Mouse (Mus musculus): ENCODE data around the gene Nhs. TPM values are rescaled to one million over a fixed set of nuclear protein-coding genes. Genes with fewer than 3 reads are reported as not detected.
"Not testable (repeated sequence)": the region's sequence is repeated elsewhere in the genome, so short reads cannot be mapped to it uniquely, and the experiment has no call there.

The Nhs gene
- total and polyA plus RNA-seq, 2 experiments from 2014 or later, result 0.26 to 0.34 TPM

DNA sequence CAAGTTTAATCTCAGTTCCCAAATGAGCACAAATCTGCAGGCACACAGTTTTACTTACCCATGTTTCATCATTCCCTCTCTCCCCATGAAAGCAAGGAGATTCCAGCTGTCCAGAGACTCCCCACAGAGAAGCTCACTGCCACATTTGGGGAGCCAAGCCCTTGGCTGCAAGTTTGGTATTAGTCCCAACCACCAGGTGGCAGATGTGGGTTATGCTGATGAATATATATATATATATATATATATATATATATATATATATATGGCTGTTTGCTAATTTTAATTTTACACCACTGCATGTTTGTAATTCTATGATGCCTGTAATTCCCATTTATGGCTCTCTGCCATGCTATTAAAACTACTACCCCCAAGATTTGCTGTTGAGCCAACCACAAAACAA is 286.0 kb downstream of the Nhs start:
- no peaks in the 10 kb centered on the region for H3K27me3 ChIP-seq (ENCODE audit: control insufficient read depth, insufficient read depth, low read length)

DNA sequence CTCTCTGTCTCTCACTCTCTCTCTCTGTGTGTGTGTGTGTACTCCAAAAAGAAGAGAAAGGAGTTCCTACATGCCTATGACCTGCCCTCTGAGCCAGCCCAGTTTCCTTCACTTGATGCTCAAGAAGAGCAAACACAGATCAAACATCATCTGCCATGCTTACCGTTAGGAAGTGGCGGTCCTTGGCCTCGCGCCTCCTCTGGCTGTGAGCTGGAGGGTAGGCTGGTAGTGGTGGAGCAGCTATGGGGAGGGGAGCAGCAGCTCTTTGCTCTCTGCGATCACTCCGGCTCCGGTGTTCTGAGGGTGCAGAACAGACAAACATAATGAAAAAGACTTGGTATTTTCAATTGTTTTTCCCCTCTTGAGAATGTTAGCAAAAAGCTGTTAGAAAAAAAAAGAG is 288.2 kb downstream of the Nhs start:
- whole genome bisulfite sequencing, result 77% methylated on average over 7 of the region's 7 CpGs
- Histone ChIP-seq H3K4me1 (ENCODE audit: control insufficient read depth, insufficient read depth) (no peaks in the 10 kb centered on the region), H3K4me3 (ENCODE audit: low read depth, low read length) (no peak overlapping the region), H3K4me2 (ENCODE audit: low read depth, low read length) (no peak overlapping the region), H3K9me3 (replicated peaks; ENCODE audit: control insufficient read depth, low read length) (no peaks in the 10 kb centered on the region), H3K27ac (ENCODE audit: low read depth) (no peak overlapping the region), H3K9ac (replicated peaks; ENCODE audit: low read depth, low read length) (no peak overlapping the region), H3K27me3 (ENCODE audit: control insufficient read depth, insufficient read depth, low read length) (no peaks in the 10 kb centered on the region), H3K36me3 (replicated peaks; ENCODE audit: control insufficient read depth, insufficient read depth, low read length) (no peaks in the 10 kb centered on the region)
- DNase-seq (ENCODE audit: low spot score), result no peak
- no peak for ATAC-seq (ENCODE audit: insufficient read depth, low read depth)
- TF ChIP-seq CTCF (IDR thresholded peaks at IDR 0.05; ENCODE audit: low read depth) (no peak), EP300 (IDR thresholded peaks at IDR 0.05; ENCODE audit: low read depth) (no peak)

More for the DNA sequence above, 286.0 kb downstream of the Nhs start:
- Histone ChIP-seq H3K4me3 (ENCODE audit: low read depth, low read length) (no peak overlapping the region), H3K4me1 (ENCODE audit: control insufficient read depth, insufficient read depth) (no peaks in the 10 kb centered on the region), H3K9ac (replicated peaks; ENCODE audit: low read depth, low read length) (no peak overlapping the region), H3K27ac (ENCODE audit: low read depth) (no peak overlapping the region), H3K36me3 (replicated peaks; ENCODE audit: control insufficient read depth, insufficient read depth, low read length) (no peaks in the 10 kb centered on the region), H3K9me3 (replicated peaks; ENCODE audit: control insufficient read depth, low read length) (no peaks in the 10 kb centered on the region), H3K4me2 (ENCODE audit: low read depth, low read length) (no peak overlapping the region)
- no peak for DNase-seq (ENCODE audit: low spot score)
- TF ChIP-seq EP300 (IDR thresholded peaks at IDR 0.05; ENCODE audit: low read depth), result no peak
- TF ChIP-seq CTCF (IDR thresholded peaks at IDR 0.05; ENCODE audit: low read depth), result peak; percentile 23; the same call in 1 of the 2 replicates
- ATAC-seq (ENCODE audit: insufficient read depth, low read depth), result no peak

DNA sequence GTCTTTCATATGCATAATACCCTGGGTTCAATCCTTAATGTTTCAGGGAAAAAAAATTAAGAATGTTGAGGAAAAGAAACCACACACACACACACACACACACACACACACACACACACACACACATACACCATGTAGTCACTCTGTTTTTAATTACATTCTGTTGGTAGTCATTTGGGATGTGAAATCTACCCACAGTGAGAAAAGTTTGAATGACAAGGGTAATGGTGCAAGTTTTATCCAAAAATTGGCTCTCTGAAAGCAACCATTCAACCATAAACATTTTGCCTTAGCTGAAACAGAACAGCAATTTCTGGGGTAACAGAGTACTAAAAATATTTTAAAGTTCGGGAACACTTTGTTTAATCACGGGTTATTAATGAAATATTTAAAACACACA is 303.9 kb downstream of the Nhs start:
- no peaks in the 10 kb centered on the region for H3K9me3 ChIP-seq (replicated peaks; ENCODE audit: control insufficient read depth, low read length)
- no peaks in the 10 kb centered on the region for H3K36me3 ChIP-seq (replicated peaks; ENCODE audit: control insufficient read depth, insufficient read depth, low read length)
- no peak for TF ChIP-seq EP300 (IDR thresholded peaks at IDR 0.05; ENCODE audit: low read depth)
- no peak for TF ChIP-seq CTCF (IDR thresholded peaks at IDR 0.05; ENCODE audit: low read depth)
- H3K9ac ChIP-seq (replicated peaks; ENCODE audit: low read depth, low read length), result no peak overlapping the region
- ATAC-seq (ENCODE audit: insufficient read depth, low read depth) (no peak), DNase-seq (ENCODE audit: low spot score) (no peak)
- H3K27ac ChIP-seq (ENCODE audit: low read depth), result no peak overlapping the region
- H3K4me2 ChIP-seq (ENCODE audit: low read depth, low read length), result no peak overlapping the region
- H3K4me1 ChIP-seq (ENCODE audit: control insufficient read depth, insufficient read depth), result no peaks in the 10 kb centered on the region
- WGBS, result 71% methylated on average over 2 of the region's 2 CpGs
- no peaks in the 10 kb centered on the region for H3K27me3 ChIP-seq (ENCODE audit: control insufficient read depth, insufficient read depth, low read length)
- H3K4me3 ChIP-seq (ENCODE audit: low read depth, low read length), result no peak overlapping the region

DNA sequence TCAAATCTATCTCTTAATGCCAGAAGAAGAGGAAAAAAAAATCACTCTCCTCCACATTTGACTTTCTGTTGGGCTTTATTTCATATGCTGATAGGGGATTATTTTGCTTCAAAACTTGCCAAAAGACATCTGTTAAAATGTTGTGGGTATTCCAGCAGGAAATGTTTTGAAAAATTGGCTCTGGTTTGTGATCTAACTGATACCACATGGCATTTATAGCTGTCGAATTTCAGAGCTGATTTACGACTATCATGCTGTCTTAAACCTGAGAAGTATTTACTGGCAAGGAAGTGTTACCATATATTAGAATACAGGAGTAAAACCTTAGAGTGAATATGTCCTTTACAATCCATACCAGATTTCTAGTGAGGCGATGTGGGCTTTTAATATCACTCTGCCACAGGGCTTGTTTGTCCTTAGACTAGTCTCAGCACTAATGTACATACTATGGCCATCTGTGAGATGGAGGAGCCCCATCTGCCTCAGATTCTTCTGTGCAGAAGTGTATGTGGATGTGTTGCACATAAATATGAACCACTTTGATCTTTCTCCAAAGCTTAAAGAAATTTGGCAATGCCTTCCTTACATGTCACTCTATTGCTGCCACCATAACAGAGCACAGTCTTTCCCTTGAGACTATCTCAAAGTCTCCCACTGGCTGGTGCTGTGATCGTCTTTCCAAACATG is 305.8 kb downstream of the Nhs start:
- TF ChIP-seq CTCF (IDR thresholded peaks at IDR 0.05; ENCODE audit: low read depth) (no peak), EP300 (IDR thresholded peaks at IDR 0.05; ENCODE audit: low read depth) (no peak)
- Histone ChIP-seq H3K4me1 (ENCODE audit: control insufficient read depth, insufficient read depth) (no peaks in the 10 kb centered on the region), H3K4me3 (ENCODE audit: low read depth, low read length) (no peak overlapping the region), H3K36me3 (replicated peaks; ENCODE audit: control insufficient read depth, insufficient read depth, low read length) (no peaks in the 10 kb centered on the region), H3K9ac (replicated peaks; ENCODE audit: low read depth, low read length) (no peak overlapping the region), H3K27ac (ENCODE audit: low read depth) (no peak overlapping the region), H3K9me3 (replicated peaks; ENCODE audit: control insufficient read depth, low read length) (no peaks in the 10 kb centered on the region), H3K27me3 (ENCODE audit: control insufficient read depth, insufficient read depth, low read length) (no peaks in the 10 kb centered on the region), H3K4me2 (ENCODE audit: low read depth, low read length) (no peak overlapping the region)
- WGBS, result 61% methylated on average over 4 of the region's 4 CpGs
- DNase-seq (ENCODE audit: low spot score), result no peak
- no peak for ATAC-seq (ENCODE audit: insufficient read depth, low read depth)

DNA sequence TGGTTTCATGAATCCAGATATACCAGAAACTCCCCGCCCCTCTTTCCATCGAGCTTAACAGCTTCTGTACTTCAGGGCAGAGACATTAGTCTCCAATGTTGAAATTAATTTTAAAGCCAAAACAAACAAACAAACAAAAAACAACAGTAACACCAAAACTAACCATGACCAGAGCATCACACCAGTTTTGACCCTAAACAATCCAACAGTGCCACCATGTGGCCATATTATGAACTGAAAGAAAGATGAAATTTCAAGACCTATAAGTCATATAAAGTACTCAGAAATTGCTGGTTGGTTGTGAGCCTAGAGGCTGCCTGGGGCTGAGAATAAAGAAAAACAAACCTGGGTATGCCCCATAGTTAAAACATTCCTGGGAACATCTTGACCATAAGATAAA is 333.3 kb downstream of the Nhs start:
- H3K9ac ChIP-seq (replicated peaks; ENCODE audit: low read depth, low read length); H3K27ac ChIP-seq (ENCODE audit: low read depth); ATAC-seq (ENCODE audit: insufficient read depth, low read depth); H3K36me3 ChIP-seq (replicated peaks; ENCODE audit: control insufficient read depth, insufficient read depth, low read length); H3K4me1 ChIP-seq (ENCODE audit: control insufficient read depth, insufficient read depth); H3K9me3 ChIP-seq (replicated peaks; ENCODE audit: control insufficient read depth, low read length); H3K4me3 ChIP-seq (ENCODE audit: low read depth, low read length); H3K4me2 ChIP-seq (ENCODE audit: low read depth, low read length); H3K27me3 ChIP-seq (ENCODE audit: control insufficient read depth, insufficient read depth, low read length): not testable (repeated sequence)
- peak; percentile 57 for TF ChIP-seq CTCF (IDR thresholded peaks at IDR 0.05; ENCODE audit: low read depth)
- DNase-seq (ENCODE audit: low spot score), result peak; percentile 6
- 28% methylated on average over 2 of the region's 2 CpGs for WGBS

DNA sequence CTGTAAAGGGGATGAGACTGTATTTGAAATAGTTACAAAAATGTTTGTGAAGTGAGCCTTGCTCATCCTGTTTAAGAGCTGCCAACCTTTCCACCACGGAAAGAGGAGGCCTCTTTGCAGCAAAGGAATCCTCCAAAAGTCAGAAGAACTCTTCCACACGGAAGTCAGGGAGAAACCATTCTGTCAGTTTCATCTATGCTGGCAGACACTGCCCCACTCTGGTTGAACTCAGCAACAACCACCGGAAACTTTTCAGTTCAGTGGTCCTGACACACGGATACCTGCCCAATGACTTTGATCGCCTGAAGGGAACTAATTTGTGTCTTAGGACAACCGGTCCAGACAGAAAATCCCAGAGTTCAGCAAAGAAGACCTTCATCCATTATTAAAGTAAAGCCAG is 369.3 kb downstream of the Nhs start:
- H3K4me2 ChIP-seq (ENCODE audit: low read depth, low read length), result no peak overlapping the region
- DNase-seq (ENCODE audit: low spot score) (no peak), ATAC-seq (ENCODE audit: insufficient read depth, low read depth) (no peak)
- H3K4me3 ChIP-seq (ENCODE audit: low read depth, low read length), result no peak overlapping the region
- no peaks in the 10 kb centered on the region for H3K27me3 ChIP-seq (ENCODE audit: control insufficient read depth, insufficient read depth, low read length)
- TF ChIP-seq EP300 (IDR thresholded peaks at IDR 0.05; ENCODE audit: low read depth) (no peak), CTCF (IDR thresholded peaks at IDR 0.05; ENCODE audit: low read depth) (peak; percentile 59)
- H3K9ac ChIP-seq (replicated peaks; ENCODE audit: low read depth, low read length), result no peak overlapping the region
- no peaks in the 10 kb centered on the region for H3K4me1 ChIP-seq (ENCODE audit: control insufficient read depth, insufficient read depth)
- H3K9me3 ChIP-seq (replicated peaks; ENCODE audit: control insufficient read depth, low read length), result no peaks in the 10 kb centered on the region
- no peak overlapping the region for H3K27ac ChIP-seq (ENCODE audit: low read depth)
- 22% methylated on average over 6 of the region's 6 CpGs for WGBS
- H3K36me3 ChIP-seq (replicated peaks; ENCODE audit: control insufficient read depth, insufficient read depth, low read length), result no peaks in the 10 kb centered on the region
